Mouse (Mus musculus): ENCODE measurements around the gene Klhl25. TPM values are rescaled to one million over a fixed set of nuclear protein-coding genes. Genes with fewer than 3 reads are reported as not detected.
"Not testable (repeated sequence)": the region's sequence is repeated elsewhere in the genome, so short reads cannot be mapped to it uniquely, and the experiment has no call there.

Klhl25 gene
- 10 to 100 TPM in 1 of 2 experiments, 1 to 10 TPM in 1; 9.5 to 10.1 TPM for total RNA-seq (2021)
- long read RNA-seq, experiment 1, transcript Klhl25-202 (3 exons, 3,403 nt) = major isoform, 14 of 20 reads
- long read RNA-seq, experiment 1, partial matches to known transcripts = 2 of 20 reads
- long read RNA-seq, experiment 1, other reads (novel, unspliced or antisense) = 1 of 20 reads
- long read RNA-seq, experiment 2, transcript Klhl25-202 (3 exons, 3,403 nt) = major isoform, 5 of 9 reads
- long read RNA-seq, experiment 2, partial matches to known transcripts = 1 of 9 reads
- long read RNA-seq, experiment 2, other reads (novel, unspliced or antisense) = 1 of 9 reads

DNA sequence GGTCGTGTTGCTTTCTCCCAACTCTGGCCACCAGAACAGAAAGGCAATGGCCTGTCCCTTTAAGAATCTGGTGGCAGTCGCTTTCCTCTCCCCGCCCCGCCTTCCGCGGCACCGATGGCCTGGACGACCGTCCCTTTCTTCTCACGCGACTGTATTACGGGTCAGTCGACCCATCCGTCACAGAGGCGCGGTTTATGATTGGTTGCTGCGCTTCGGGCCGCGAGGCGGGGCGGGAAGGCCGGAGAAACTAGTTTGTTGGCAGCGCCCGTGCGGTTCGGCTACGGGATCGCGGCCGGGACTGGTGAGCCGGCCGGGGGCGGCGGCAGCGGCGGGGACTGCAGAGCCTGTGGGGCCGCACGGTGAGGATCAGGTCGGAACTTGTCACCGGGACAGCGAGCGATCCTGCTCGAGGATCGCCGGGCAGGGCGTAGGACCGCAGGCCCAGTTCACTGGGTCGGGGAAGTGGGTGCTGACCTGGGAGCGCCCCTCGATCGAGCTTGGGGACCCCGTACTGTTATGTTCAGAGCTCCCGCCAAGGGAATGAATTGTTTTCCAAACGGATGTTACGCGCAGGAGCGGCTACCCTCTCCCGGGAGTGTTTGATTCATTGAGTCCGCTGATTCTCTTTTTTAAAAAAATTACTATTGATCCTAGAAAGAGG, at the start of gene Klhl25:
Gene Klhl25 (plus strand): TSS at position 196 of the 661 bp plus-strand sequence.
- peak; percentile 97 for DNase-seq (ENCODE audit: low spot score in 2 of 2)

DNA sequence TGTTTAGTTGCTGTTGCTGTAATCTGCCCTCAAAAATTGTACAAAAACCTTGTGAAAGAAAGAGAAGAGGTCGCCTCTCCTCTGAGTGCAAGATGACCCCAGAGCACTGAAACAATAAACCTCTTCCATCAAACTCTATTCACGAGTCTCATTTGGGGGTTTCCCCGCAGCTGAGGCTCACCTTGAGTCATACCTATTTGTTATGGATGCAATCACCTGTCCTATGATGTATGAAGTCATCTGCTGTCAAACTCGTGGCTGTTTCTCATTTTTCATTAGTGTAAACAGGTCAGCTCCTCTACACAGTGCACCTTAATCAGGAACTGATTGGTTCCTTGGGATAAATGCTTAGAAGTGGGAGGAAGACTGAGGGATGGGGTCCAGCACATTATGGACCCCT, 47.6 kb upstream of the Klhl25 start:
- no peak for DNase-seq (ENCODE audit: low spot score in 2 of 2)

- no peak for DNase-seq (ENCODE audit: low spot score in 2 of 2)
These were observed 47.1 kb upstream of the Klhl25 start for GRCm38 (mm10) chr7:75801022-75801421.

GRCm38 (mm10) chr7:75801621-75802358, 46.3 kb upstream of the Klhl25 start:
- no peak for DNase-seq (ENCODE audit: low spot score in 2 of 2)

DNA sequence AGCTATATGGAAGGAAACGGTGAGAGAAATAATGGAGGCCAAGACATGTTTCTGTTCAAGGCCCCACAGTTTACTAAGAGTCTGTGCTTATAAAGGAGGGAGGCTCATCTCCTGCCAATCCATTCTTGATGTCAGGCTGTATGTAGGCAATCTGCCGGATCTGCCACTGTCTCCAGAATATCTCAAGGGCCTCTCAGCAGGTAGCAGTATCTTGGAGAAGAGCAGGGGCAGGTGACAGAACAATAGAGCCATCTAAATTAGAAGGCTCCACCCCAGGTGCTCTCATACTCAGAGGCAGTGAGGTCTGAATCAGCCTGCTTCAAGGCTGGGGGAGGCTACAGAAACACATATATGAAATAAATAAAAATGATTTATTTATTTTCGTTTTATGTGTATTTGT, 45.2 kb upstream of the Klhl25 start:
- no peak for DNase-seq (ENCODE audit: low spot score in 2 of 2)

DNA sequence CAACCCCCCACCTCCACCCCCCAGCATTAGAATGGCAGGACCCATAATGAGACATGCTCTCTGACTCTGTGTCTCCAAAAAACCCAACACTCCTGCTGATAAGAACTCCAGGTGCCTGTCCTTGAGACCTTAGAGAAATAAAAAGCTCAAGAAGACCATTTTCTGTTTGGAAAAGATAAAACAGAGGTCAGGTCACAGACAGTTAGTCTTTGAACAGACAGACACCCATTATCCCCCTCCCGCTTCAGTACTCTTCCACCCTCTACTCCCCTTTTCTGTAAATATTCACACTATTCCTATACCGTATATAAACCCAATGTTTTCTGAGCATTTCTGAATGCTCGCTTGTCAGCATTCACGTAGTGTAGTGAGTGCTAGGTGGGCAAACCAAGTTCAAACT, 41.9 kb upstream of the Klhl25 start:
- DNase-seq (ENCODE audit: low spot score in 2 of 2) = no peak

GRCm38 (mm10) chr7:75806711-75807110, 41.4 kb upstream of the Klhl25 start:
- DNase-seq (ENCODE audit: low spot score in 2 of 2) = no peak

DNA sequence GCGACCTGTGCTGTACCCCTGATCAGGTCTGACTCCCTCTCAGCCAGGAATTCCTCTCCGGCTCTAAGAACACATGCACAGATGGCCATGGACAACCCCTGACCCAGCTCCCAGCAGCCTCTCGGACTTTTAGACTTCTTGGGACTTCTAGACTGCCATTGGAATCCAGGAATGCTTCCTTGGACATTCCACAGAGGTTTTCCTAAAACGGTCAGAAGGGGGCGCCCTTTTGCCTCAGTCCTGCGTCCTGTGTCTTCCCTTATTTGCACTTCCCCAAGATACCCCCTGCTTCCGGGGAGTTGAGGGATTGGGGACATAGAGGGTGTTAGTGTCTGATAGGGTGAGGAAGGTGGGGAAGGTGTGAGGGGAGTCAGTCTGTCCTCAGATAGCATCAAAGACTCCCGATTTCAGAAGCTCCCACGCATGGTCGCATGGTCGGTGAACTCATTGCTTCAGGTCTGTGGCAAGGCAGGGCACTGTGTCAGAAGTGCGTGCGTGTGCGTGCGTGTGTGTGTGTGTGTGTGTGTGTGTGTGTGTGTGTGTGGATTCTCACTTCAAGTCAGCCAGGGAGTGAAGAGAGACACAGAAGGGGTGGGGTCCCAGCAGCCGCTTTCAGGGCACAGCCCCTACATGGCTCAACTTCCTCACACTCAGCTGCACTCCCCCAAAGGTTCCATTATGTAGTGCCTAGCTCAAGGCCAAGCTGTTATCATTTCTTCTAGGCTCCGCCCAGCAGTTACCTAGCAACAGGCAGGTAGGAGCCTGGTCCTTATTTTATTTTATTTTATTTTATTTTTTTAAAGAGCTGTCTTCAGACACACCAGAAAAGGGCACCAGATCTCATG, 40.4 kb upstream of the Klhl25 start:
- DNase-seq (ENCODE audit: low spot score in 2 of 2) = peak; percentile 9 to 19

- DNase-seq (ENCODE audit: low spot score in 2 of 2) = no peak
These were observed 27.4 kb upstream of the Klhl25 start for GRCm38 (mm10) chr7:75820687-75821086.

- no peak for DNase-seq (ENCODE audit: low spot score in 2 of 2)
These were observed 25.9 kb upstream of the Klhl25 start for GRCm38 (mm10) chr7:75822087-75822668.

- DNase-seq (ENCODE audit: low spot score in 2 of 2) = no peak
These were observed 25.0 kb upstream of the Klhl25 start for GRCm38 (mm10) chr7:75823071-75823470.

DNA sequence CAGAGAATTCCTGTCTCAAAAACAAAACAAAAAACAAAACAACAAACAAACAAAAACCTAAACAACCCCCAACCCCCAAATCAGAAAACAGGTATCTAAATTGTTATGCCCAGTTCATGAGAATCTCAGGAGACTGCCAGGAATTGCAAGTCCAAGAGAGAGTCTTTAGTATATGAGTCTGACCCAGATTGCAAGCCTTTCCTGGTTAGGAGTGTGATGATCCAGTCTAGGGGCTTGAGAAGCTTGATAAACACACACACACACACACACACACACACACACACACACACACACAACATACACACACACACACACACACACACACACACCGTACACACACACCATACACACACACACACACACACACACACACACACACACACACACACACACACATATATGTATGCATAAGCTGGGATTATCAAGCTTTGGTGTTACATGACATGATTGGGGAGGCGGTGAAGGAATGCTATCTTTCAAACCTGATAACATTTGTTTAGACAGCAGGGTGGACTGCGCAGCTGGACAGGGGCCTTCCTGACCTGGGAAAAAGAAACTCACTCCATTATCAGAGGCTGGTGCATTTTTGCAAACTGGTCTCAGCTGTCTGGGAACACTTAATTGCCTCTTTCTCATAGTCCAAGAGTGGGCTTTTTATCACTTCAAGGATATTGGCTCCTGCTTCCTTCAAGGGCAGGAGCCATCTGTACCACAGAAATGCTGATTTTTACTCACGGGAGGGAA, 21.6 kb upstream of the Klhl25 start:
- no peak for DNase-seq (ENCODE audit: low spot score in 2 of 2)

GRCm38 (mm10) chr7:75827357-75827756, 20.8 kb upstream of the Klhl25 start:
- no peak for DNase-seq (ENCODE audit: low spot score in 2 of 2)

- peak; percentile 60 to 63 for DNase-seq (ENCODE audit: low spot score in 2 of 2)
These were observed 20.3 kb upstream of the Klhl25 start for GRCm38 (mm10) chr7:75827850-75828249.

DNA sequence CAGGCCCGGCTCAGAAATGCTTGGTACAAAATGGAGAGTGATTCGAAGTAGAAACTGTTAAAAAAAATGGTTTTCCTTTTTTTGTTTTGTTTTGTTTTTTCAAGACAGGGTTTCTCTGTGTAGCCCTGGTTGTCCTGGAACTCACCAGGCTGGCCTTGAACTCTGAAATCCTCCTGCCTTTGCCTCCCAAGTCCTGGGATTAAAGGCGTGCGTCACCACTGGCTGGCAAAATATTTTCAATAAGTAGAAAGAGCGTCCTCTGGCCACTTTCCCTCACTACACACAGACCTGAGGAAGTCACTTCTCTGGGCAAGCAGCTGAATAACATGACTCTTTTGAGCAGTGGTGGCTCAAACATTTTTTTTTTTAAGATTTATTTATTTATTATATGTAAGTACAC, 19.6 kb upstream of the Klhl25 start:
- DNase-seq (ENCODE audit: low spot score in 2 of 2) = no peak

- DNase-seq (ENCODE audit: low spot score in 2 of 2) = no peak
These were observed 17.7 kb upstream of the Klhl25 start for GRCm38 (mm10) chr7:75830251-75831060.

- DNase-seq (ENCODE audit: low spot score in 2 of 2) = not testable (repeated sequence)
These were observed 14.2 kb upstream of the Klhl25 start for GRCm38 (mm10) chr7:75833960-75834359.

- not testable (repeated sequence) for DNase-seq (ENCODE audit: low spot score in 2 of 2)
These were observed 13.0 kb upstream of the Klhl25 start for GRCm38 (mm10) chr7:75834932-75835631.

DNA sequence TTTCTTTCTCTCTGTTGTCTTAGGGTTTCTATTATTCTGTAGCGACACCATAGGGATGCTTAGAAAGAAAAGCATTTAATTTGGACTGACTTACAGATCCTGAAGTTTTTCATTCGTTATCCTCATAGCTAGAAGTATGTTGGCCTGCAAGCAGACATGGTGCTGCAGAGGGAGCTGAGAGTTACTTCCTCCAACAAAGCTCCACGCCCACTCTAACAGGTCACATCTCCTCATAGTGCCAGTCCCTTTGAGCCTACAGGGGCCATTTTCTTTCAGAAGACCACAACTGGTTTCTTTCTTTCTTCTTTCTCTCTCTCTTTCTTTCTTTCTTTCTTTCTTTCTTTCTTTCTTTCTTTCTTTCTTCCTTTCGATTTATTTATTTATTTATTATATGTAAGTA, 8.0 kb upstream of the Klhl25 start:
- no peak for DNase-seq (ENCODE audit: low spot score in 2 of 2)

Measured in left cerebral cortex, adult 18-20 months (tissue).